Mouse (Mus musculus) neural tube, embryonic 15.5 days (tissue): Measurements from ENCODE around the gene Gna11. TPM values are rescaled to one million over a fixed set of nuclear protein-coding genes. Genes with fewer than 3 reads are reported as not detected.

ENCODE experiments used
- ATAC-seq: fragments of 200-750 bp; cut with Nextera tagmentation; 2 replicates; pipeline ENCODE4 v1.8.0; 2017; ENCODE audit warnings: mild to moderate bottlenecking, moderate TSS enrichment, moderate library complexity; ENCODE audit not compliant: low FRiP score
- H3K27ac ChIP-seq: fragments of 300-500 bp; sonication (generic); replicated peaks from 2 replicates; pipeline ENCODE4 v1.5.1; 2015; ENCODE audit warnings: mild to moderate bottlenecking, inconsistent platforms
- H3K27me3 ChIP-seq: fragments of 300-500 bp; sonication (generic); replicated peaks from 2 replicates; pipeline ENCODE4 v1.6.1; 2015; ENCODE audit warnings: inconsistent platforms
- H3K36me3 ChIP-seq: fragments of 300-500 bp; sonication (generic); 2 replicates; pipeline ENCODE4 v1.6.1; 2015; ENCODE audit warnings: inconsistent platforms
- H3K4me1 ChIP-seq: fragments of 300-500 bp; sonication (generic); 2 replicates; pipeline ENCODE4 v1.6.1; 2015; ENCODE audit warnings: inconsistent platforms
- H3K4me2 ChIP-seq: fragments of 300-500 bp; sonication (generic); 2 replicates; pipeline ENCODE4 v1.6.1; 2015; ENCODE audit warnings: inconsistent platforms, mild to moderate bottlenecking, moderate library complexity
- H3K4me3 ChIP-seq: fragments of 300-500 bp; sonication (generic); replicated peaks from 2 replicates; pipeline ENCODE4 v1.5.1; 2015; ENCODE audit warnings: mild to moderate bottlenecking, inconsistent platforms
- H3K9ac ChIP-seq: fragments of 300-500 bp; sonication (generic); replicated peaks from 2 replicates; pipeline ENCODE4 v1.6.1; 2015; ENCODE audit warnings: mild to moderate bottlenecking, inconsistent platforms
- H3K9me3 ChIP-seq: fragments of 300-500 bp; sonication (generic); replicated peaks from 2 replicates; pipeline ENCODE4 v1.6.1; 2016; ENCODE audit warnings: inconsistent platforms
- WGBS: fragments of 180-500 bp; shearing (Covaris S2); methylation state at CpG from one replicate; pipeline ENCODE4 v1.1.7; 2015; ENCODE audit warnings: mixed read lengths; 5-methylcytosine and 5-hydroxymethylcytosine counted together
- polyA plus RNA-seq: library from polyadenylated mRNA; unstranded; fragments of >200 nt; fragmentation: Nextera tagmentation; extraction: Ambion mirVana; gene quantifications from 2 replicates; pipeline ENCODE4 v1.2.1, GENCODE M21; 2015

Gene Gna11
- polyA plus RNA-seq, 1 experiment from 2014 or later: 91.1 TPM

DNA sequence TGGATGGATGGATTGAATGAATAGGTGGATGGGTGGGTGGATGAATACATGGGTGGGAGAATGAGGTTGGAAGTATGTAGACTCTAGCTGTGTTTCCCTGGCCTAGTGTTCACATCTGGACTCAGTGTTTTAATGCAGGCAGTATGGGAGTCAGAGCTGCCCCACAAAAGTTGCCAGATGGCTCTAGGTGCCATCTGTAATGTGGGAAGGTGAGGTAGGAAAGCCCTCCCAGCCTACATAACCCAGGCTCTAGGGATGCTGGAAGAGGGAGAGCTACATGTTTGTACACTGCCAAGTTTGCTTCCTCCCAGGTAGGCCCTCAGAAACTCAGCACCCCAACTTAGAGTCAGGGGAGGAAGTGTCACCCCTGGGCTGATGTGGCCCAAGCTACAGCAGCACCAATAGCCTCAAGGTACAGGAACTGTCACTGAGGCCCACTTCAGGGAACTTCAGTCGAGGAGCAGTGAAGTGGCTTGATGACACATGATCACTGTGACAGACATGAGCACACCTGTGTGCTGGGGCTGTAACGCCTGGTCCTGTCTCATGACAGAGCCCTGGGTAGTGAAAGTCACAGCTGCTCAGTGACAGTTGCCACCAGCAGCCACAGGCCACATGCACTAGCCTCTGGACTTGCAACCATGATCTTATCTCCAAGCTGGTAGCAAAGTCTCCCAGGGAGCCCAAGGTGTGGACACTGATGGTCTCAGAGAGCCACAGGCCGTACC, 6.5 kb downstream of the Gna11 start:
- H3K4me3 ChIP-seq: no peak overlapping the region
- peaks cover 29% of the 10 kb centered on the region for H3K4me1 ChIP-seq
- H3K9ac ChIP-seq: no peak overlapping the region
- peaks cover 4% of the 10 kb centered on the region; the same call in 1 of the 2 replicates for H3K36me3 ChIP-seq
- 94% methylated on average over 3 of the region's 3 CpGs for WGBS
- no peaks in the 10 kb centered on the region for H3K27me3 ChIP-seq
- H3K4me2 ChIP-seq: no peak overlapping the region
- no peak for ATAC-seq
- H3K27ac ChIP-seq: no peak overlapping the region
- H3K9me3 ChIP-seq: no peaks in the 10 kb centered on the region

DNA sequence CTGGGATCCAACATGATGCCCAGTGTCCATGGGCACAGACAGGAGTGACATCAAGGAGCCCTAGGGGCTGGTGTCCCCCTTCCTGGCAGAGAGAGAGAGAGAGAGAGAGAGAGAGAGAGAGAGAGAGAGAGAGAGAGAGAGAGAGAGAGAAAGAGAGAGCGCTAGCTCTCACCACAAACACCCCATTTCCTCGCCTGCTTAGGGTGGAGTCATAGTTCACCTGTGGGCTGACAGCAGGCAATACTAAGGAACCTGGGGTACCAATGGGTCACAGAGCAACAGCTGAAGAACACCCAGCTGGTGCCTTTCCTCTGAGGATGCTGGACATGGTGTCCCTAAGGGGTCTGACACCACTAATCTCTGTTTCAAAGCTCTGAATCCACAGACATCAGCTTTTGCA, 7.6 kb downstream of the Gna11 start:
- Histone ChIP-seq H3K4me3 (no peak overlapping the region), H3K4me2 (no peak overlapping the region), H3K27ac (no peak overlapping the region), H3K27me3 (no peaks in the 10 kb centered on the region), H3K9me3 (no peaks in the 10 kb centered on the region), H3K9ac (no peak overlapping the region), H3K4me1 (peaks cover 18% of the 10 kb centered on the region), H3K36me3 (peaks cover 13% of the 10 kb centered on the region)
- WGBS: 90% methylated on average over 2 of the region's 2 CpGs
- ATAC-seq: no peak

DNA sequence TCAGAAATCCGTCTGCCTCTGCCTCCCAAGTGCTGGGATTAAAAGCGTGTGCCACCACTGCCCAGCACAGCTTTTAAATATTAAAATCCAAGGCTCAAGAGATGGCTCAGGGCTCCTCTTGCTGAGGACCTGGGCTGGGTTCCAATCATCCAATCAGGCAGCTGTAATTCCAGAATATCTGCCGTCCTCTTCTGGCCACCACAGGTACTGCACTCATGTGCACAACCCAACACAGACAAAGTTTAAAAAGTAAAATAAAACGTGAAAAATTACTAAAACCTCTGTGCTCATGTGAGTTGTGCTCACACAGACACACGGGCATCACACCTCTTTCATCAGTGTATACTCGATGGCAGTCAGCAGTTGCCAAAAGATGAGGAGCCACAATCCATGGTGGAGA, 8.3 kb downstream of the Gna11 start:
- Histone ChIP-seq H3K4me3 (no peak overlapping the region), H3K9me3 (no peaks in the 10 kb centered on the region), H3K27me3 (no peaks in the 10 kb centered on the region), H3K4me2 (no peak overlapping the region), H3K36me3 (peaks cover 18% of the 10 kb centered on the region), H3K4me1 (peaks cover 11% of the 10 kb centered on the region), H3K27ac (no peak overlapping the region), H3K9ac (no peak overlapping the region)
- 79% methylated on average over 6 of the region's 6 CpGs for WGBS
- ATAC-seq: no peak

DNA sequence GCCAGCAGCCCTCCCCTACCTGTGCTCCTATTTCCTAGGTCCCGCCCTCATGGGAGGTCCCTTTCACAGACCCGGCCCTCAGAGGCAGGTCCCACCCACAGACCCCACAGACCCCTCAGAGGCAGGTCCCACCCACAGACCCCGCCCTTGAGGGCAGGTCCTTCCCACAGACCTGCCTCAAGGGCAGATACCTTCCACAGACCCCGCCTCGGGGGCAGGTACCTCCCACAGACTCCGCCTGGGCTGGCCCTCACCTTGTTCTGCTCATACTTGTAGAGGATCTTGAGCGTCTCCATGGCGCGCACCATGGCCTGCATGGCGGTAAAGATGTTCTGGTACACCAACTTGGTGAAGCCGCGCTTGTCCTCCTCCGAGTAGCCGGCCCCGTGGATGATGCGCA, 10.2 kb downstream of the Gna11 start:
- no peak overlapping the region for H3K27ac ChIP-seq
- no peak overlapping the region for H3K9ac ChIP-seq
- H3K4me1 ChIP-seq: no peaks in the 10 kb centered on the region
- no peak overlapping the region for H3K4me2 ChIP-seq
- H3K9me3 ChIP-seq: no peaks in the 10 kb centered on the region
- WGBS: 68% methylated on average over 16 of the region's 16 CpGs
- no peak for ATAC-seq
- peaks cover 37% of the 10 kb centered on the region for H3K36me3 ChIP-seq
- no peaks in the 10 kb centered on the region for H3K27me3 ChIP-seq
- no peak overlapping the region for H3K4me3 ChIP-seq

DNA sequence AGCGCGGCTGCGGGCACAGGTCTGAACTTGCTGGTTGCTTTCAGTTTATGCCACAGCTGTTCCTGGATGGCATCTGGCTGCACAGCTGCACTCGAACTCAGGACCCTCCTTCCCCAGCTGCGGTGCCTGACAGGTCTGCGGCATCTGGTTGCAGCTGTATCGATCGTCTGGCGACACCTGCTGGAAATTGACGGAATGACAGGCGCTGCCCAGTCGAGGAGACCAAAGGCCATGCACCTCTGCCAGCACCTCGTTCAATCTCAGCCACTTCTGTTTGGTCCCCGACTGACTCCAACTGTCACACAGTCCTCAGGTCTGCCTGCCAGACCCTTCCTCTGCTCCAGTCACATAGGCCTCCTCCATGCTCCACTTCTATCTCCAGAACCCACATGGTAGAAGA, 18.2 kb downstream of the Gna11 start:
- peaks cover 10% of the 10 kb centered on the region for H3K27me3 ChIP-seq
- H3K4me1 ChIP-seq: no peaks in the 10 kb centered on the region
- peaks cover 31% of the 10 kb centered on the region for H3K36me3 ChIP-seq
- H3K9ac ChIP-seq: no peak overlapping the region
- no peak overlapping the region for H3K4me3 ChIP-seq
- no peak; the same call in 1 of the 2 replicates for ATAC-seq
- 16% methylated on average over 14 of the region's 14 CpGs for WGBS
- no peak overlapping the region for H3K27ac ChIP-seq
- H3K9me3 ChIP-seq: no peaks in the 10 kb centered on the region
- no peak overlapping the region for H3K4me2 ChIP-seq

DNA sequence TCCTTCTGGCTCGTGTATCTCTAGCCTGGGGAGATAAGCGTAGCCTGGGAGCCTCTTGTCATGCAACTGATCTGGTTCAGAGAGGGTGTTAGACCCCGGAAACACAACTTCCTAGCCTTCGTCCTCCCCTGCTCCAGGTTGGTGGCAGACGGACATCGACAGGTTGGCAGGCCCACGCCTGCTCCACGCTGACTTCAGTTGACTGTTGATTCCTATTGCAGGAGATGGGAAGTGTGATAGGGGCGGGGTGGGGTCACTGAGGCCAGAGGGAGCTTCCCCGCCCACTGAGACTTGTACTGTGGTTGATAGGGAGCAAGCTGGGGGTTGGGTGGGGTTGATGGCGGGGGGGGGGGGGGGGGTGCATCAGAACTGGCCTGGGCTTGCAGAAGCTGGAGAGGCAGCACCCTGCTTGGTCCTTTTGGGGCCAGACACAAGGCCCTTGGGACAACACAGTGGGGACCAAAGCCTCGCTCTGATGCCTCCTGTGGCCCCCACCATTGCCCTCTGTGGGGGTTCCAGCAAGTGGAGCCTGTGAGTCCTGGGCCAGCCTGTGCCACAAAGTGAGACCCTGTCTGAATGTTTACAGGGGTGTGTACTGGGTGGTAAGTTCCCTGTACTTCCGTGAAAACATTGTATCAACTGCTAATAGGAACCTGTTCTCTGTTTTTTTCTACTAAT, 19.8 kb downstream of the Gna11 start:
- no peak for ATAC-seq
- WGBS: 76% methylated on average over 12 of the region's 13 CpGs
- Histone ChIP-seq H3K36me3 (peaks cover 15% of the 10 kb centered on the region), H3K4me2 (no peak overlapping the region), H3K4me3 (no peak overlapping the region), H3K9ac (no peak overlapping the region), H3K27me3 (peaks cover 10% of the 10 kb centered on the region), H3K4me1 (no peaks in the 10 kb centered on the region), H3K9me3 (no peaks in the 10 kb centered on the region), H3K27ac (no peak overlapping the region)

DNA sequence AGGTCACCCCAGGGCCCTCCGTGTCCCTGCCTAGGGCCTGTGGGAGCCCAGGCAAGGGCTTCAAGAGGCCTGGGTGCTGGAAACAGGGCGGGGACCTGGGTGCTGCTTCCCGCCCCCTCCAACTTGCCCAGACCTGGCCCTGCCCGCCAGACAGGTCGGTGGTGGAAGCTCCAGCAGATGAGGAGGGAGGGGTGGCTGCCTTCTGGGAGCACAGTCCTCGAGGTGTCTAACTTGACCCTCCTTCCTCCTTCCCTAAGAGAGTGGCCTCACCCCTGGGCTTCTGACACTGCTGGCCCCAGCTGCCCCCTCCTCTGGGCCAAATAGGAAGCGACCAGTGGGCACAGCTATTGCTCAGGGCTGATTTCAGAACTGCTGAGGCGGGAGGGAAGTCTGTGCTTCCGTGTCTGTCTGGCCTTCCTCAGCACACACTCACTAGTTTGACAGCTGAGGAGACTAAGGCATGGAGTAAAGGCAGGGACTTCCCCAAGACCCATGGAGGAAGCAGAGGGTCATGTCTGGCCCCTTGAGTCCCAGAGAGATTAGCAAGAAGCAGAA, 20.9 kb downstream of the Gna11 start, which contains the start of gene Gna15:
Gene Gna15, minus strand, starts transcription at position 175 of the 555 bp plus-strand sequence.
- Histone ChIP-seq H3K27ac (no peak within 1 kb of the TSS), H3K4me2 (no peak within 1 kb of the TSS), H3K9ac (no peak within 1 kb of the TSS), H3K27me3 (peaks cover 10% of the 10 kb centered on the region), H3K9me3 (no peaks in the 10 kb centered on the region), H3K4me3 (no peak within 1 kb of the TSS), H3K4me1 (no peaks in the 10 kb centered on the region), H3K36me3 (peaks cover 5% of the 10 kb centered on the region)
- WGBS: 21% methylated on average over 9 of the region's 9 CpGs
- ATAC-seq: no peak

DNA sequence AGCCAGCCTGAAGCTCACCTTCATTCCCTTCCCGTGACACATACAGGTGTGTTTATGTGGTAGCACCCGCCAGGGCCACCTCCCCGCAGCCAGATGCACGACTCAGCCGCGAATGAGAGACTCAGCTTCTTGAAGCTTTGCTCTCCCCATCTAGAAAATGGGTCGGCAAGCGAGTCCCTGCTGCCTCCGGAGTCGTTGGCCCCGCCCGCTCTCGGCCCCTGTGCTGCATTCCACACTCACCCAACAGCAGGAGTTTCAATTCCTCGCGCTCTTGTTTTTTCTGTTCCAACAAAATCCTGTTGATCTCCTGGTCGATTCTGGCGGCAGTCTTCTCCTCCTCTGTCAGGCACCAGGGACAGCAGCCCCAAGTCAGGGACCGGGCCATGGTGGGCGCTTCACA, 21.4 kb downstream of the Gna11 start:
- H3K9ac ChIP-seq: no peak overlapping the region
- H3K36me3 ChIP-seq: no peaks in the 10 kb centered on the region
- 28% methylated on average over 19 of the region's 19 CpGs for WGBS
- no peak overlapping the region for H3K4me2 ChIP-seq
- no peaks in the 10 kb centered on the region for H3K9me3 ChIP-seq
- ATAC-seq: no peak
- H3K4me3 ChIP-seq: no peak overlapping the region
- peaks cover 10% of the 10 kb centered on the region for H3K27me3 ChIP-seq
- H3K4me1 ChIP-seq: no peaks in the 10 kb centered on the region
- no peak overlapping the region for H3K27ac ChIP-seq

DNA sequence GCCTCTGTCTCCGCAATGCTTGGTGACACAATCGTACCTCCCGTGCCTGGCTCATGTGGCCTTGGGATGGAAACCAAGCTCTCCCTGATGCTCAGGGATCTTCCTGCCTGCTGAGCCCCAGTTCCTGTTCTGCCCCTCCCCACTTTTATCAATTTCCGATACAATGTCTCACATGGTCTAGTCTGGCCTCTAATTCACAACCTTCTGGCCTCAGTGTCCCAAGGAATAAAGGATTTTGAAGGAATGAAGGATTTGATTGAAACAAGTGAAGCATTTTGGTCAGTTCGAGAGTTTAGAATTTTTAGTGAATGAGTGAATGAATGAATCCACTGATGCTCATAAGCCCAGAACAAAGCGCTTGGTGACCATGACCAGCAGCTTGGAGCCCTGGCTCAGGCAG, 21.8 kb downstream of the Gna11 start:
- Histone ChIP-seq H3K27me3 (peaks cover 10% of the 10 kb centered on the region), H3K9ac (no peak overlapping the region), H3K27ac (no peak overlapping the region), H3K36me3 (no peaks in the 10 kb centered on the region), H3K9me3 (no peaks in the 10 kb centered on the region), H3K4me2 (no peak overlapping the region), H3K4me1 (no peaks in the 10 kb centered on the region), H3K4me3 (no peak overlapping the region)
- 80% methylated on average over 6 of the region's 6 CpGs for WGBS
- no peak for ATAC-seq

DNA sequence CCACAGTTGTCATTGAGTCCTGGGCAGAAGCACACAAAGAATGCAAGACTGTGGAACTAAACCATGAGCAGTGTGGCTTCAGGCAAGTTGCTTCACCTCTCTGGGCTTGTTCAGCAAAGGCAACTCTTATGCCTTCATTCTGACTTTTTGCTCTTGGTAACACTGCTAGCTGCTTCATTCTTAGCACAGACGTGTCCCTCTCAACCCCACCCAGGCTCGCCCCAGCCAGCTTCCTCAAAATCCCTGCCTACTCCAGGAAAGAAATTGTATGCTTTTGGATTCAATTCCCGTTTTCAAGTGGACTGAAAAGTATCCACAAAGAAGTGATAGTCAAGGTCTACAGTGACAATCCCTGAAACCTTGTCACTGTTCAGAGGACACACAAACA, 25.0 kb downstream of the Gna11 start:
- 78% methylated on average over 3 of the region's 3 CpGs for WGBS
- H3K9ac ChIP-seq: no peak overlapping the region
- H3K36me3 ChIP-seq: no peaks in the 10 kb centered on the region
- H3K27ac ChIP-seq: no peak overlapping the region
- H3K27me3 ChIP-seq: peaks cover 15% of the 10 kb centered on the region
- H3K4me1 ChIP-seq: no peaks in the 10 kb centered on the region
- no peaks in the 10 kb centered on the region for H3K9me3 ChIP-seq
- no peak overlapping the region for H3K4me2 ChIP-seq
- no peak overlapping the region for H3K4me3 ChIP-seq
- no peak for ATAC-seq

DNA sequence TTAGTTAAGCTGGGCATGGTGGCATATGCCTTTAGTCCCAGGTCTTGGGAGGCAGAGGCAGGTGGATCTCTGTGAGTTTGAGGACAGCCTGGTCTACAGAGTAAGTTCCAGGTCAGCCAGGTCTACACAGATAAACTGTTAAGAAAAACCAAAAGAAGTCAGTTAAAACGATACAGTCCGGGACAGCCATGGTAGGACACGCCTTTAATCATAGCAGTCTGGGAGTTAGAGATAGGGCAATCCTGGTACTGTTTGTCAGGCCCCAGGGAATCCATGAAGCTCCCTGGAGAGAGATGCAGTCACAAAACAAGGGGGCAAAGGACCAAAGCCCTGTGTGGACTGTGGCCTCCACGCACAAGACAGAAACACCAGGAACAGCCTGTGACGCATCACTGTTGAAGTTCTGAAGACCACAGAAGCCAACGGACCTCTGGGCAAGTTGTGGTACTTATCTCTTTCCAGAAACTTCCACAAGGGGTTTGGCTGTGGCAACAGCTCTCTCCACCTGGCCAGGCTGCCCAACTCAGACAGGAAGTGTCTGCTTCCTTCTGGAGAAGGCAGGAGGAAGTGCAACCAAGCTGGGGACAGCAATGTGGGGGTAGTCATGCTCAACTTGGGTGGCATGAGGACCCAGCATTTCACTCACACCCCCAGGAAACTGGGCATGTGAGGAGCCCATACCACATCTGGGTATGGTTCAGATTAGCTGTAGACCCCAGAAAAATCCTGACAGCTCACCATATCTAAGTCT, 25.6 kb downstream of the Gna11 start:
- no peak overlapping the region for H3K9ac ChIP-seq
- no peaks in the 10 kb centered on the region for H3K4me1 ChIP-seq
- H3K4me2 ChIP-seq: no peak overlapping the region
- H3K4me3 ChIP-seq: no peak overlapping the region
- H3K27me3 ChIP-seq: peaks cover 15% of the 10 kb centered on the region
- no peak overlapping the region for H3K27ac ChIP-seq
- ATAC-seq: no peak
- H3K36me3 ChIP-seq: no peaks in the 10 kb centered on the region
- no peaks in the 10 kb centered on the region for H3K9me3 ChIP-seq
- WGBS: 92% methylated on average over 6 of the region's 6 CpGs
